Comparison of ENCODE assay signal across 12 mouse cellular contexts in genomic region chr19:57181852-57182528, GRCm38 (mm10).
DNase-seq lines count a peak whose midpoint lies in the region; ATAC-seq lines count a peak whose summit lies in the region.
"Had no signal": no experiment of that assay in that cellular context is flagged by ENCODE, and none has a peak within 500 bp of the region (broad histone marks: within the 10 kb centered on the region; RNA-seq: fewer than 3 reads in every experiment).

No protein-coding gene starts in this region.

- no peaks in the 10 kb centered on the region for H3K9me3 ChIP-seq in heart, embryonic 15.5 days (replicated peaks)
- H3K9me3 ChIP-seq in liver, embryonic 11.5 days (ENCODE audit: control insufficient read depth, low read length): no peaks in the 10 kb centered on the region
- no peaks in the 10 kb centered on the region for H3K9me3 ChIP-seq in stomach, embryonic 14.5 days (ENCODE audit: control insufficient read depth, low read depth, low read length)

- H3K4me3 ChIP-seq in heart, embryonic 15.5 days: no peak overlapping the region
- H3K4me3 ChIP-seq in liver, embryonic 11.5 days (ENCODE audit: low read depth, low read length): no peak overlapping the region
- no peak overlapping the region for H3K4me3 ChIP-seq in stomach, embryonic 14.5 days (ENCODE audit: low read depth, low read length)

- 0 out of 2 replicates have a peak overlapping the region, but pooled peaks have one; percentile 24 for H3K27ac ChIP-seq in heart, embryonic 15.5 days
- peak overlapping the region; percentile 35; the same call in 1 of the 2 replicates for H3K27ac ChIP-seq in liver, embryonic 11.5 days (ENCODE audit: low read depth, low read length)
- H3K27ac ChIP-seq in stomach, embryonic 14.5 days (ENCODE audit: low read length): peak overlapping the region; percentile 48; the same call in 1 of the 2 replicates
- H3K27ac ChIP-seq: hindbrain, postnatal 0 days had no signal

- no peak overlapping the region for H3K4me2 ChIP-seq in heart, embryonic 15.5 days
- H3K4me2 ChIP-seq in liver, embryonic 11.5 days: no peak overlapping the region; the same call in 1 of the 2 replicates
- H3K4me2 ChIP-seq in stomach, embryonic 14.5 days (replicated peaks; ENCODE audit: low read depth, low read length): no peak overlapping the region

- ATAC-seq in heart, embryonic 15.5 days (replicated peaks; ENCODE audit: insufficient number of reproducible peaks, insufficient read depth, low FRiP score, low read depth): no peak
- ATAC-seq in liver, embryonic 11.5 days (replicated peaks; ENCODE audit: low FRiP score): 0 out of 2 replicates have a peak, but pooled peaks have one; percentile 36
- ATAC-seq in stomach, embryonic 14.5 days (ENCODE audit: insufficient number of reproducible peaks, insufficient read depth, low FRiP score, low read depth): peak; percentile 73; the same call in 1 of the 2 replicates
- ATAC-seq: CD4-positive, CD25-positive, alpha-beta regulatory T cell, adult 4 months; forebrain, embryonic 16.5 days; hindbrain, postnatal 0 days had no signal

- no peak for DNase-seq in heart, postnatal 10 days
- peak; percentile 74 for DNase-seq in kidney, adult 18-20 months
- DNase-seq in liver, embryonic 11.5 days (ENCODE audit: low spot score): peak; percentile 37
- DNase-seq in thymus, postnatal 25 days: no peak
- no peak for DNase-seq in embryo, embryonic 10 days (ENCODE audit: low spot score)
- no peak for DNase-seq in left cerebral cortex, postnatal 14 days (ENCODE audit: low spot score in 2 of 2)
- DNase-seq: midbrain, embryonic 14.5 days had no signal

- H3K27me3 ChIP-seq in heart, embryonic 15.5 days: no peaks in the 10 kb centered on the region
- H3K27me3 ChIP-seq in liver, embryonic 11.5 days (replicated peaks; ENCODE audit: control insufficient read depth, insufficient read depth, low read length): no peaks in the 10 kb centered on the region
- no peaks in the 10 kb centered on the region for H3K27me3 ChIP-seq in stomach, embryonic 14.5 days (ENCODE audit: control insufficient read depth, insufficient read depth, low read length)

- no peak overlapping the region for H3K9ac ChIP-seq in heart, embryonic 15.5 days
- H3K9ac ChIP-seq in liver, embryonic 11.5 days (ENCODE audit: low read depth, low read length): no peak overlapping the region
- H3K9ac ChIP-seq in stomach, embryonic 14.5 days (replicated peaks; ENCODE audit: low read depth, low read length): no peak overlapping the region

- H3K4me1 ChIP-seq in heart, embryonic 15.5 days (replicated peaks): peaks cover 61% of the 10 kb centered on the region
- H3K4me1 ChIP-seq in liver, embryonic 11.5 days (replicated peaks; ENCODE audit: control insufficient read depth, insufficient read depth, low read length): peaks cover 9% of the 10 kb centered on the region
- peaks cover 5% of the 10 kb centered on the region; the same call in 1 of the 2 replicates for H3K4me1 ChIP-seq in stomach, embryonic 14.5 days (ENCODE audit: control insufficient read depth, insufficient read depth, low read length)

- H3K36me3 ChIP-seq in heart, embryonic 15.5 days: no peaks in the 10 kb centered on the region
- no peaks in the 10 kb centered on the region for H3K36me3 ChIP-seq in liver, embryonic 11.5 days (ENCODE audit: control insufficient read depth, insufficient read depth, low read length)
- H3K36me3 ChIP-seq in stomach, embryonic 14.5 days (ENCODE audit: control insufficient read depth, insufficient read depth, low read length): no peaks in the 10 kb centered on the region

- WGBS in heart, embryonic 15.5 days: 69% methylated on average over 10 of the region's 10 CpGs
- 70% methylated on average over 10 of the region's 10 CpGs for WGBS in liver, embryonic 11.5 days
- 75% methylated on average over 10 of the region's 10 CpGs for WGBS in stomach, embryonic 14.5 days

- intact Hi-C loops in heart, postnatal 10 days (cut with DNase I): no loop called here
- intact Hi-C loops in left cerebral cortex, postnatal 14 days (cut with DNase I): no loop called here

Comparison
In these comparisons a context has a peak if more than half of its experiments do, and no peak if none do; other contexts are left out.
1. DNase-seq: peak in kidney, adult 18-20 months (single experiment) and liver, embryonic 11.5 days (single experiment); none in heart, postnatal 10 days (0 of 2), thymus, postnatal 25 days (single experiment), embryo, embryonic 10 days (single experiment) and left cerebral cortex, postnatal 14 days (0 of 2).
2. Peak in every context shown above with its lines, with median percentiles within 50 percentile points of each other: H3K27ac ChIP-seq.